Mouse (Mus musculus): ENCODE results near the gene Pbrm1. TPM values are rescaled to one million over a fixed set of nuclear protein-coding genes. Genes with fewer than 3 reads are reported as not detected.
A peak's percentile ranks its signal among the peaks of the same experiment; 100 is the strongest.

Gene Pbrm1
- polyA plus RNA-seq, 1 experiment, result 32.1 TPM

DNA sequence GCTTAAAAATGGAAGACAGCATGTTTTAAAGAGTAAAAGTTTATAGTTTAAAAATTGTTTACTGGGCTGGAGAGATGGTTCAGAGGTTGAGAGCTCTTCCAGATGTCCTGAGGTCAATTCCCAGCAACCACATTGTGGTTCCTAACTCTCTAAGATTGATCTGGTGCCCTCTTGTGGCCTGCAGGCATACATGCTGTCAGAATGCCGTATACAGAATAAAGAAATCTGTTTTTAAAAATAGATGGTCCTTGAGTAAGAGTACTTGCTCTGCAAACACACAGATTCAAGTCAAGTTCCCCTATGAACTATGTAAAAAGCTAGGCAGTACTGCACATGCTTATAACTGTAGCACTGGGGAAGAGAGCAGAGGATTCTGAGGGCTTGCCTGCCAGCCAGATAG lies 43.3 kb downstream of the Pbrm1 start:
- peak; percentile 15 for DNase-seq
- Histone ChIP-seq H3K27me3 (ENCODE audit: control insufficient read depth, insufficient read depth, low read length) (no peaks in the 10 kb centered on the region), H3K4me1 (replicated peaks; ENCODE audit: control insufficient read depth, insufficient read depth, low read length) (no peaks in the 10 kb centered on the region), H3K36me3 (ENCODE audit: control insufficient read depth, insufficient read depth, low read length) (peaks cover 66% of the 10 kb centered on the region), H3K4me3 (ENCODE audit: control insufficient read depth, insufficient read depth, low read length) (no peak overlapping the region), H3K27ac (ENCODE audit: control insufficient read depth, insufficient read depth, low read length) (no peak overlapping the region)
- no peak for TF ChIP-seq POLR2A (IDR thresholded peaks at IDR 0.05; ENCODE audit: control insufficient read depth, extremely low read depth, insufficient read depth, low read length, poor library complexity)
- TF ChIP-seq CTCF (IDR thresholded peaks at IDR 0.05; ENCODE audit: borderline replicate concordance, control insufficient read depth, extremely low read depth, insufficient read depth, low read length, poor library complexity), result no peak
- WGBS, result 69% methylated on average over 1 of the region's 1 CpGs

DNA sequence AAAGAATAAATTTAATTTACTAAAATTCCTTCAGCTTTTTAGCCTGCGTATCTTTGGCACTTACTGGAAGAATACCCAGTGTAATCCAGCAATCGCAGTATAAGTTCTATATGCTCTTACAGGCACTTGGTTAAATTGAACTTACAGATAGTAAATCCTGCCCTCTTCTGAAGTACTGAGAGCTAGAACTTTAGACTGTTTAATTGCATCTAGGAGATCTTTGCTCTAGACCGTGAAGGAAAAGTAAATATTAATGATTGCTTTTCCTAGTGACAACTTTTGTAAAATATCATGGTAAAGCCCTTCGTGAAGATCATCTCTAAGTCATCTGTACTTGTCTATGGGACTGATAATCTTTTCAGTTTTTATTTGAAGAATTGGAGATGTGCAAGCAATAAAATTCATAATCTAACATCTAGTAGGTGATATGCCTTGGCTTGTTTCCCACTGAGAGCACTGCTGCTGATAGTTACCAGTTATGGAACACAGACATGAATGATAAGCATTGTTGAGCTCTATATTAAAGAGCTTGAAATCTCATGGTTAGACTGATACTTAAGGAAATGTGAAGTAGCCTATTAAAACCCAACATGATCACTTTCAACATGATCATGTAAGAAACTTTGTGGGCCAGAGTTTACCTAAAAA lies 50.3 kb downstream of the Pbrm1 start:
- H3K4me3 ChIP-seq (ENCODE audit: control insufficient read depth, insufficient read depth, low read length), result no peak overlapping the region
- WGBS, result 98% methylated on average over 4 of the region's 4 CpGs
- no peak overlapping the region for H3K27ac ChIP-seq (ENCODE audit: control insufficient read depth, insufficient read depth, low read length)
- H3K4me1 ChIP-seq (replicated peaks; ENCODE audit: control insufficient read depth, insufficient read depth, low read length), result no peaks in the 10 kb centered on the region
- TF ChIP-seq CTCF (IDR thresholded peaks at IDR 0.05; ENCODE audit: borderline replicate concordance, control insufficient read depth, extremely low read depth, insufficient read depth, low read length, poor library complexity) (no peak), POLR2A (IDR thresholded peaks at IDR 0.05; ENCODE audit: control insufficient read depth, extremely low read depth, insufficient read depth, low read length, poor library complexity) (no peak)
- H3K36me3 ChIP-seq (ENCODE audit: control insufficient read depth, insufficient read depth, low read length), result peaks cover 64% of the 10 kb centered on the region
- no peaks in the 10 kb centered on the region for H3K27me3 ChIP-seq (ENCODE audit: control insufficient read depth, insufficient read depth, low read length)
- no peak for DNase-seq

DNA sequence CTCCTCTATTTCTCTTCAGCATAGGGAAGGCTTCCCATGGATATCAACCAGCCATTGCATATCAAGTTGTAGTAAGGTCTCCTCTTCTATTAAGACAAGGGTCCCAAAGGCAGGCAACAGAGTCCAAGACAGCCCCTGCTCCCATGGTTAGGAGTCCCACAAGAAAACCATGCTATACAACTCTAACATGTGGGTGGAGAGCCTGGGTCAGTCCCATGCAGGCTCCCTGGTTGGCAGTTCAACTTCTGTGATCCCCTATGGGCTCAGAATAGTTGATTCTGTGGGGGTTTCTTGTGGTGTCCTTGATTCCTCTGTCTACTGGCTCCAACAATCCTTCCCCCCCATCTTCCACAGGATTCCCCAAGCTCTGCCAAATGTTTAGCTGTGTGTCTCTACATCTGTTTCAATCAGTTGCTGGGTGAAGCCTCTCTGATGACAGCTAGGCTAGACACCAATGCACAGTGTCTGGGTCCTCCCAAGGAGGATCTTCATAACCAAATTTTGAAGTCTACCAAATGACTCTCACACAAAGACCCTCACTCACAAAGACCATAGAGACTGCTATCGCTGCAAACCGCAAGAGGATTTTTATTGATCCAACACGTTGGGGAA lies 59.8 kb downstream of the Pbrm1 start:
- Histone ChIP-seq H3K4me1 (replicated peaks; ENCODE audit: control insufficient read depth, insufficient read depth, low read length) (no peaks in the 10 kb centered on the region), H3K27me3 (ENCODE audit: control insufficient read depth, insufficient read depth, low read length) (no peaks in the 10 kb centered on the region), H3K4me3 (ENCODE audit: control insufficient read depth, insufficient read depth, low read length) (no peak overlapping the region), H3K27ac (ENCODE audit: control insufficient read depth, insufficient read depth, low read length) (no peak overlapping the region), H3K36me3 (ENCODE audit: control insufficient read depth, insufficient read depth, low read length) (peaks cover 68% of the 10 kb centered on the region)
- WGBS, result over 99% methylated on average over 3 of the region's 3 CpGs
- TF ChIP-seq CTCF (IDR thresholded peaks at IDR 0.05; ENCODE audit: borderline replicate concordance, control insufficient read depth, extremely low read depth, insufficient read depth, low read length, poor library complexity) (no peak), POLR2A (IDR thresholded peaks at IDR 0.05; ENCODE audit: control insufficient read depth, extremely low read depth, insufficient read depth, low read length, poor library complexity) (no peak)
- no peak for DNase-seq

DNA sequence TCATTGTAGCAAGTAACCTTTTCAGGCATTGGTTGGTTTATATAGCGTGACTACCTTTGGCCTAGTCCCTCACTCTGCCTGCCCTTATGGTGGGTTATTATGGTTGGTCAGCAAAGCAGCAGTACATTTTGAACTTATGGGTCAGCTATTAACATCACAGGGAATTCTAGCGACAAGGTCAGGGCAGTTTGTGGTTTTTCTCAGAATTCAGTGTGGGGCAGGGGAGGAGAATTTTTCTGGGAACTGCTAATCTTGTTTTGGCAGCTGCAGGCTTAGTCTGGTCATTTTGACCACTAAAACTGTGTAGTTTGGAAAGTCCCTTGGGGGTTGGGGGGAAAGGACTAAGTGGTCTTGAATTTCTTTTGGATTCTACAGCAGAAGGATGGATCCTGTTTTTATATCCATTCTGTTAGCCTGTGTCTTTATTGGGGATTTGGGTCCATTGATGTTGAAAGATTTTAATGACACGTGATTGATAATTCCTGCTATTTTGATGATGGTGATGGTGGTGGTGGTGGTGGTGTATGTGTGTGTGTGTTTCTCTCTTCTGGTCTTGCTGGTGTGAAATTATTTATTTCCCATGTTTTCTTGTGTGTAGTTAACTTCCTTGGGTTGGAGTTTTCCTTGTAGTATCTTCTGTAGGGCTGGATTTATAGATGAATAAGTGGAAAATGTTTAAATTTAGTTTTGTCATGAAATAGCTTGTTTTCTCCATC lies 60.5 kb downstream of the Pbrm1 start:
- H3K4me3 ChIP-seq (ENCODE audit: control insufficient read depth, insufficient read depth, low read length), result no peak overlapping the region
- DNase-seq, result no peak
- no peak for TF ChIP-seq CTCF (IDR thresholded peaks at IDR 0.05; ENCODE audit: borderline replicate concordance, control insufficient read depth, extremely low read depth, insufficient read depth, low read length, poor library complexity)
- TF ChIP-seq POLR2A (IDR thresholded peaks at IDR 0.05; ENCODE audit: control insufficient read depth, extremely low read depth, insufficient read depth, low read length, poor library complexity), result no peak
- peaks cover 63% of the 10 kb centered on the region for H3K36me3 ChIP-seq (ENCODE audit: control insufficient read depth, insufficient read depth, low read length)
- H3K27me3 ChIP-seq (ENCODE audit: control insufficient read depth, insufficient read depth, low read length), result no peaks in the 10 kb centered on the region
- no peaks in the 10 kb centered on the region for H3K4me1 ChIP-seq (replicated peaks; ENCODE audit: control insufficient read depth, insufficient read depth, low read length)
- WGBS, result 77% methylated on average over 3 of the region's 3 CpGs
- no peak overlapping the region for H3K27ac ChIP-seq (ENCODE audit: control insufficient read depth, insufficient read depth, low read length)

DNA sequence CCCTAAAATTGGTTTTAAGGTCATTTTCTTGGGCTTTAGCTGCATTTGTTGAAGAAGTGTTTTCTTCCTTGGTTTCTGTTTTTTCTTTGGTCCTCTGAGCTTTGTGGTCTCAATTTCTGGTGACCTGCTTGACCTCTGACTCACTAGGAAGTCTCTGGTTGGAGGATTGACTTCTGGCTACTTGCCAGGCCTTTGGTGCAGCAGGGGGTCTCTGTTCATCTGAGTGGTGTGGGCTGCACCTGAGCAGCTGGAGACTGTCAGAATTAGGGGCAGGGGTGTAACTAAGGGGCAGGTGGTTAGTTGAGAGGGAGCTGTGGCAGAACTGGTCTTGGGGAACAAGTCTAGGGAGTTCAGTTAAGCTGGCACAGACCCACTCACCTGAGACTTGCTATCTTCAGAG lies 62.2 kb downstream of the Pbrm1 start:
- Histone ChIP-seq H3K4me3 (ENCODE audit: control insufficient read depth, insufficient read depth, low read length) (no peak overlapping the region), H3K36me3 (ENCODE audit: control insufficient read depth, insufficient read depth, low read length) (peaks cover 63% of the 10 kb centered on the region), H3K27me3 (ENCODE audit: control insufficient read depth, insufficient read depth, low read length) (no peaks in the 10 kb centered on the region), H3K4me1 (replicated peaks; ENCODE audit: control insufficient read depth, insufficient read depth, low read length) (no peaks in the 10 kb centered on the region), H3K27ac (ENCODE audit: control insufficient read depth, insufficient read depth, low read length) (no peak overlapping the region)
- TF ChIP-seq CTCF (IDR thresholded peaks at IDR 0.05; ENCODE audit: borderline replicate concordance, control insufficient read depth, extremely low read depth, insufficient read depth, low read length, poor library complexity) (no peak), POLR2A (IDR thresholded peaks at IDR 0.05; ENCODE audit: control insufficient read depth, extremely low read depth, insufficient read depth, low read length, poor library complexity) (no peak)
- no peak for DNase-seq

DNA sequence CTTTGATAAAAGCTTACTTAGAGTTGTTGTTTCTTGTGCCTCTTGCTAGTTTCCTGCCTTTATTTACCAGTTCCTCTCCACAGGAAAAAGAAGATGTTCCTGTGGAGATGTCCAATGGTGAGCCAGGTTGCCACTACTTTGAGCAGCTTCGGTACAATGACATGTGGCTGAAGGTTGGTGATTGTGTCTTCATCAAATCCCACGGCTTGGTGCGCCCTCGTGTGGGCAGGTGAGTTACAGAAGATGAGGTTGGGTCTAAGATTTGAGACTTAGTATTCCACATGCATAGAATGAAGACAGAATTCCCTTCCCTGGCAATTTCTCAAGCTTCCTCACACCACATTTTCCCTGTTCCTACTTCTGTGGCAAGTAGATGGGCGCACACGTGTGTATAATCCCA lies 68.5 kb downstream of the Pbrm1 start:
- TF ChIP-seq CTCF (IDR thresholded peaks at IDR 0.05; ENCODE audit: borderline replicate concordance, control insufficient read depth, extremely low read depth, insufficient read depth, low read length, poor library complexity) (no peak), POLR2A (IDR thresholded peaks at IDR 0.05; ENCODE audit: control insufficient read depth, extremely low read depth, insufficient read depth, low read length, poor library complexity) (no peak)
- WGBS, result 94% methylated on average over 6 of the region's 6 CpGs

More for the DNA sequence above, 68.5 kb downstream of the Pbrm1 start:
- no peaks in the 10 kb centered on the region for H3K27me3 ChIP-seq (ENCODE audit: control insufficient read depth, insufficient read depth, low read length)
- no peak overlapping the region for H3K4me3 ChIP-seq (ENCODE audit: control insufficient read depth, insufficient read depth, low read length)
- H3K36me3 ChIP-seq (ENCODE audit: control insufficient read depth, insufficient read depth, low read length), result peaks cover 73% of the 10 kb centered on the region
- H3K27ac ChIP-seq (ENCODE audit: control insufficient read depth, insufficient read depth, low read length), result no peak overlapping the region
- DNase-seq, result peak; percentile 13
- no peaks in the 10 kb centered on the region for H3K4me1 ChIP-seq (replicated peaks; ENCODE audit: control insufficient read depth, insufficient read depth, low read length)
